Mouse (Mus musculus): ENCODE measurements around the gene Hist3h2a. TPM values are rescaled to one million over a fixed set of nuclear protein-coding genes. Genes with fewer than 3 reads are reported as not detected.

The Hist3h2a gene
- polyA plus RNA-seq, 1 experiment from 2014 or later: 19.2 TPM

DNA sequence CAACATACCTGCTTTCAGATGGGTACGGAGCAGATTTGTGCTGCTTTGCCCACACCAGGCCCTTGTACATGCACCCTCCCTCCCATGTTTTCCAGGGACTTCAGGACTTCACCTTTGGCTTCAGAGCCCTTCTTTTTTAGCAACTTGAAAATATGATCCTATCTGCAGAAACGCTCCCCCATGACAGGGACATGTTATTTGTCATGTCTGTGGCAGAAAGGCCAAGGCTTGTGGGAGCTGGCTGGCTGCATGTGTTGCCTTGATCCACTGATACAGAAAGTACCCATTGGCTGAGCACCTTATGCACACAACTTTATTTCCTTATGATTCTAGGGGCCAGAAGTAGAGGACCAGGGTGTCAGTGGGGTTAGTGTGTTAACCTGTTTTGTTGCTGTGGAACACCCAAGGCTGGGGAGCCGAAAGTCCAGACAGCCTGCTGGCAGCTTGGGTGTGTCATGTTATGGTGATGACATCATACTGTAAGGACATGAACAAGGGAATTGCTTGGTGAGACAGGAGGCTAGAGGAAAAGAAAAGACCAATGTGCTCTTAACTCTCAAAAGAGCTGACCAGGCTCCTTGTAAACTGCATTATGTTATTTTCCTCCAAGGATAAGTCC is 30.9 kb downstream of the Hist3h2a start:
- no peaks in the 10 kb centered on the region for H3K9me3 ChIP-seq (ENCODE audit: control insufficient read depth, low read length)
- no peaks in the 10 kb centered on the region for H3K27me3 ChIP-seq (ENCODE audit: control insufficient read depth, insufficient read depth, low read length)
- no peak overlapping the region for H3K27ac ChIP-seq (replicated peaks; ENCODE audit: low read depth, low read length)
- no peak for DNase-seq (ENCODE audit: low spot score)
- H3K9ac ChIP-seq (ENCODE audit: low read length): no peak overlapping the region
- no peak for ATAC-seq (ENCODE audit: insufficient number of reproducible peaks, low FRiP score, low TSS enrichment, low read depth)
- H3K4me1 ChIP-seq (ENCODE audit: control insufficient read depth, insufficient read depth, low read length): no peaks in the 10 kb centered on the region
- no peak overlapping the region for H3K4me2 ChIP-seq (ENCODE audit: low read depth, severe bottlenecking)
- peaks cover 16% of the 10 kb centered on the region for H3K36me3 ChIP-seq (ENCODE audit: control insufficient read depth, insufficient read depth, low read length)
- H3K4me3 ChIP-seq (ENCODE audit: low read depth, low read length): no peak overlapping the region
- WGBS: 93% methylated on average over 3 of the region's 3 CpGs

DNA sequence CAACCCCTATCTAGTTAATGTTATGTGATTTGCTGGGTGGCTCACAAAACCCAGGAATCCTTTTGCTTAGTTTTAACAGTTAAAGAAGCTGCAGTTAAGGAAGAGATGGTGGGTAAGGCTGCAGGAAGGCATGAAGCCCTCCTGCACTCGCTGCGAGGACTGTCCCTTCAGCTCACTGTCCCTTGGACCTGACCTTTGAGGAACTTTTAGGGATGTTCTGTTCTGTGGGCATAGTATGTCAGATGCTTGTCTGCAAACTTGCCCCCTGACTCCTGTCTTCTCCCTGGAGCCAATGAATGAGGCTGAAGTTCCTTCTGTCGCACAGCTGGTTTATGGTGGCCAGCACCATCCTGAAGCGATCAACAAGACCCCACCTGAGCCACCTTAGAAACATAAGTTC is 34.7 kb downstream of the Hist3h2a start:
- no peaks in the 10 kb centered on the region for H3K9me3 ChIP-seq (ENCODE audit: control insufficient read depth, low read length)
- ATAC-seq (ENCODE audit: insufficient number of reproducible peaks, low FRiP score, low TSS enrichment, low read depth): no peak
- H3K4me3 ChIP-seq (ENCODE audit: low read depth, low read length): no peak overlapping the region
- no peaks in the 10 kb centered on the region for H3K4me1 ChIP-seq (ENCODE audit: control insufficient read depth, insufficient read depth, low read length)
- H3K4me2 ChIP-seq (ENCODE audit: low read depth, severe bottlenecking): no peak overlapping the region
- H3K27me3 ChIP-seq (ENCODE audit: control insufficient read depth, insufficient read depth, low read length): peaks cover 5% of the 10 kb centered on the region; the same call in 1 of the 2 replicates
- peaks cover 14% of the 10 kb centered on the region for H3K36me3 ChIP-seq (ENCODE audit: control insufficient read depth, insufficient read depth, low read length)
- no peak for DNase-seq (ENCODE audit: low spot score)
- no peak overlapping the region for H3K9ac ChIP-seq (ENCODE audit: low read length)
- 93% methylated on average over 4 of the region's 4 CpGs for WGBS
- no peak overlapping the region for H3K27ac ChIP-seq (replicated peaks; ENCODE audit: low read depth, low read length)

DNA sequence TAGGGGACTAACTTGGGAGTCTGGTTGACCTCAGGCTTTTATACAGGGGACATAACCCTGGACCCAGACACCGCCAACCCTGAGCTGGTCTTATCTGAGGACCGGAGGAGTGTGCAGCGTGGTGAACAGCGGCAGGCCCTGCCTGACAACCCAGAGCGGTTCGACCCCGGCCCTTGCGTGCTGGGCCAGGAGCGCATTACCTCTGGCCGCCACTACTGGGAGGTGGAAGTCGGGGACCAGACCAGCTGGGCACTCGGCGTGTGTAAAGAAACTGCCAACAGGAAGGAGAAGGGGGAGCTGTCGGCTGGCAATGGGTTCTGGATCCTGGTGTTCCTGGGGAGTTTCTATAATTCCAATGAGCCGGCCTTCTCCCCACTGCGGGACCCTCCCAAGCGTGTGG is 35.7 kb downstream of the Hist3h2a start:
- 91% methylated on average over 17 of the region's 17 CpGs for WGBS
- no peak for DNase-seq (ENCODE audit: low spot score)
- Histone ChIP-seq H3K36me3 (ENCODE audit: control insufficient read depth, insufficient read depth, low read length) (peaks cover 14% of the 10 kb centered on the region), H3K9me3 (ENCODE audit: control insufficient read depth, low read length) (no peaks in the 10 kb centered on the region), H3K9ac (ENCODE audit: low read length) (no peak overlapping the region), H3K4me1 (ENCODE audit: control insufficient read depth, insufficient read depth, low read length) (no peaks in the 10 kb centered on the region), H3K27ac (replicated peaks; ENCODE audit: low read depth, low read length) (no peak overlapping the region), H3K27me3 (ENCODE audit: control insufficient read depth, insufficient read depth, low read length) (peaks cover 12% of the 10 kb centered on the region), H3K4me2 (ENCODE audit: low read depth, severe bottlenecking) (no peak overlapping the region), H3K4me3 (ENCODE audit: low read depth, low read length) (no peak overlapping the region)
- ATAC-seq (ENCODE audit: insufficient number of reproducible peaks, low FRiP score, low TSS enrichment, low read depth): no peak

DNA sequence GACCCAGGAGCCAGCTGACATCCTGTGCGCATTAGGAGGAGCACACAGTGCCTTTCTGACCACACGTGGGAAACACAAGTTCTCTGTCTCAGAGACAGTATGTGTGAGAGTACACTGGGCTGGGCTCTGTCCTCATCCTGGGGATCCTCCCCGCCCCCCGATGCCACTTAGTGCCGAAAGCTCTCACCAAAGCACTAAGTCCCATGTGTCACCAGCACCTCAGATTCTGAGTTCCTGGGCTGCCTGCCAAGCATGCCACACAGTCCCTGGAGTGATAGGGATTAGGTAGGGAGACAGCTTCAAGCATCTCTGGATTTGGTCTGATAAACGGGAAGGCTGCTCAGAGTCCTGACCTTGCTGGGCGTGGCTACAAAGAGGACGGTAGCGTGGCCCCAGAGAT is 36.3 kb downstream of the Hist3h2a start:
- 89% methylated on average over 9 of the region's 9 CpGs for WGBS
- Histone ChIP-seq H3K27me3 (ENCODE audit: control insufficient read depth, insufficient read depth, low read length) (peaks cover 15% of the 10 kb centered on the region), H3K4me2 (ENCODE audit: low read depth, severe bottlenecking) (no peak overlapping the region), H3K27ac (replicated peaks; ENCODE audit: low read depth, low read length) (no peak overlapping the region), H3K9ac (ENCODE audit: low read length) (no peak overlapping the region), H3K4me3 (ENCODE audit: low read depth, low read length) (no peak overlapping the region), H3K4me1 (ENCODE audit: control insufficient read depth, insufficient read depth, low read length) (no peaks in the 10 kb centered on the region), H3K9me3 (ENCODE audit: control insufficient read depth, low read length) (no peaks in the 10 kb centered on the region), H3K36me3 (ENCODE audit: control insufficient read depth, insufficient read depth, low read length) (peaks cover 14% of the 10 kb centered on the region)
- no peak for ATAC-seq (ENCODE audit: insufficient number of reproducible peaks, low FRiP score, low TSS enrichment, low read depth)
- no peak for DNase-seq (ENCODE audit: low spot score)

DNA sequence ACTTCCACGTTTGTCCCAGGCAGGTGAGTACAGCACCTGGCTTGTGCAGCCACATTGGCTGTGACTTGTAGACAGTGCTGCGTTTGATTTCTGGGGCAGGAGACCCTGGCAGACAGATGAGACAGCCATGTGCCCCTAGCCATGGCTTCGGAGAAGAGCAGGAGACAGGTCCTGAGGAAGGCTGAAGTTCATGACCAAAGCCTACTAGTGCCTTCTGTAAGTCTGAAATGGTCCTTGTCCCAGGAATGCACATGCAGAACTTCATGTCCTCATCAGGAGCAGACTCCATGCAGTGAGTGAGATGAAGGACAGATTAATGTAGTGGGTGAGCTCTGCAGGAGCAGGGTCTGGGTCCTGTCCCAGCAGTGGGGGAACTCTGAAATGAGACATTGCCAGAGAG is 37.4 kb downstream of the Hist3h2a start:
- 80% methylated on average over 3 of the region's 3 CpGs for WGBS
- no peak overlapping the region for H3K27ac ChIP-seq (replicated peaks; ENCODE audit: low read depth, low read length)

DNA sequence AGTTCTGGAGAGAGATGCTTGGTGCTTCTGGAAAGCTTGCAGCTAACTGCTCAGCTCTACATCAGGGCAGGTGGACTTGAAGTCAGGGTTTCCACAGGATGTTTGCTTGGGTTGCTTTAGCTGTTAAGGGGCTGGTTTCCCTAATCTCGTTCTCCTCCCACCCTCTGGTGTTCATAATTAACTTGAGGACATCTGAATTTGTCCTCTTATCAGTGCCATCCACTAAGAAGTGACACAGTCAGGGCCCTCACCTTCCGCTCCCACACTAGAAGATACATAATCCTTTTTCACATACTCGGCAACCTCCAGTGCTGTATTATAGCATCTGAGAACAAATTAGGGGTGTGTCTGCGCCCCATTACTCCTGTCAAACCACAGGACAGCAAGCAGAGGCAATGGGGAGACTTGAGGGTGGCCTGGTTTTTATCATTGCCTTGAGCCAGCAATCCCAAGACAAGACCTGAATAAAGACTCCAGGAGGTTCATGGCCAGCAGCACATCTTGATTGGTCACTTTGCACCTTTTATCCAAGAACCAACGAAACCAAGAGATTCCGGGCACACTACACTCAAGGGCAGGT is 38.7 kb downstream of the Hist3h2a start:
- no peak overlapping the region for H3K27ac ChIP-seq (replicated peaks; ENCODE audit: low read depth, low read length)
- H3K9me3 ChIP-seq (ENCODE audit: control insufficient read depth, low read length): no peaks in the 10 kb centered on the region
- peaks cover 7% of the 10 kb centered on the region; the same call in 1 of the 2 replicates for H3K36me3 ChIP-seq (ENCODE audit: control insufficient read depth, insufficient read depth, low read length)
- H3K27me3 ChIP-seq (ENCODE audit: control insufficient read depth, insufficient read depth, low read length): peaks cover 15% of the 10 kb centered on the region
- DNase-seq (ENCODE audit: low spot score): no peak
- H3K4me2 ChIP-seq (ENCODE audit: low read depth, severe bottlenecking): no peak overlapping the region
- no peak for ATAC-seq (ENCODE audit: insufficient number of reproducible peaks, low FRiP score, low TSS enrichment, low read depth)
- no peaks in the 10 kb centered on the region for H3K4me1 ChIP-seq (ENCODE audit: control insufficient read depth, insufficient read depth, low read length)
- WGBS: 71% methylated on average over 6 of the region's 6 CpGs
- H3K4me3 ChIP-seq (ENCODE audit: low read depth, low read length): no peak overlapping the region
- no peak overlapping the region for H3K9ac ChIP-seq (ENCODE audit: low read length)

More for the DNA sequence above, 37.4 kb downstream of the Hist3h2a start:
- no peak for DNase-seq (ENCODE audit: low spot score)
- peaks cover 12% of the 10 kb centered on the region; the same call in 1 of the 2 replicates for H3K36me3 ChIP-seq (ENCODE audit: control insufficient read depth, insufficient read depth, low read length)
- no peak overlapping the region for H3K4me3 ChIP-seq (ENCODE audit: low read depth, low read length)
- no peaks in the 10 kb centered on the region for H3K4me1 ChIP-seq (ENCODE audit: control insufficient read depth, insufficient read depth, low read length)
- no peak overlapping the region for H3K4me2 ChIP-seq (ENCODE audit: low read depth, severe bottlenecking)
- ATAC-seq (ENCODE audit: insufficient number of reproducible peaks, low FRiP score, low TSS enrichment, low read depth): no peak
- H3K9me3 ChIP-seq (ENCODE audit: control insufficient read depth, low read length): no peaks in the 10 kb centered on the region
- peaks cover 15% of the 10 kb centered on the region for H3K27me3 ChIP-seq (ENCODE audit: control insufficient read depth, insufficient read depth, low read length)
- H3K9ac ChIP-seq (ENCODE audit: low read length): no peak overlapping the region

DNA sequence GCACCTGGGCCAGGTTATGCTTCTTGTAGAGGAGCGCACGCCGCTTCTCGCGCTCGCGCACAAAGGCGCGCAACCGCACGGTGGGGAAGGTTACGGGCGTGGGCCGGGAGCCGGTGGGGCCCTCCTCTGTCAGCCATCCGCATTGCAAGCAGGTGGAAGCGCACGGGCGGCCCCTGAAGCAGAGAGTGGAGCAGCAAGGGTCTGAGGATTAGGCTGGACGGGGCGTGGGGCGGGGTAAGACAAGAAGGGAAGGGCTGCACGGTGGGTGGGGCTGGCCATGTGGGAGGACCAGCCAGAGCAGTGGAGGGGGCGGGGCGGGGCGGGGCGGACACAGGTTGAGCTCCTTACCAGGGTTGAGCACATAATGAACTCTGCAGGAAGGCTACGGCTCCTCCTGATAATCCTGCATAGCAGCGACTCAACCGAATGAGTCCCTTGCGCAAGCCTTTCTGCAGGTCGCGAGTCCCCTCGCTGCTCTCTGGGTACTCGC is 39.9 kb downstream of the Hist3h2a start:
- Histone ChIP-seq H3K4me3 (ENCODE audit: low read depth, low read length) (peak overlapping the region; percentile 27), H3K4me2 (ENCODE audit: low read depth, severe bottlenecking) (peak overlapping the region; percentile 57), H3K9me3 (ENCODE audit: control insufficient read depth, low read length) (no peaks in the 10 kb centered on the region), H3K27ac (replicated peaks; ENCODE audit: low read depth, low read length) (no peak overlapping the region), H3K4me1 (ENCODE audit: control insufficient read depth, insufficient read depth, low read length) (no peaks in the 10 kb centered on the region), H3K27me3 (ENCODE audit: control insufficient read depth, insufficient read depth, low read length) (peaks cover 15% of the 10 kb centered on the region), H3K9ac (ENCODE audit: low read length) (no peak overlapping the region; the same call in 1 of the 2 replicates), H3K36me3 (ENCODE audit: control insufficient read depth, insufficient read depth, low read length) (peaks cover 4% of the 10 kb centered on the region; the same call in 1 of the 2 replicates)
- WGBS: 3% methylated on average over 35 of the region's 35 CpGs
- ATAC-seq (ENCODE audit: insufficient number of reproducible peaks, low FRiP score, low TSS enrichment, low read depth) (peak; percentile 76; the same call in 1 of the 2 replicates), DNase-seq (ENCODE audit: low spot score) (peak; percentile 72)

DNA sequence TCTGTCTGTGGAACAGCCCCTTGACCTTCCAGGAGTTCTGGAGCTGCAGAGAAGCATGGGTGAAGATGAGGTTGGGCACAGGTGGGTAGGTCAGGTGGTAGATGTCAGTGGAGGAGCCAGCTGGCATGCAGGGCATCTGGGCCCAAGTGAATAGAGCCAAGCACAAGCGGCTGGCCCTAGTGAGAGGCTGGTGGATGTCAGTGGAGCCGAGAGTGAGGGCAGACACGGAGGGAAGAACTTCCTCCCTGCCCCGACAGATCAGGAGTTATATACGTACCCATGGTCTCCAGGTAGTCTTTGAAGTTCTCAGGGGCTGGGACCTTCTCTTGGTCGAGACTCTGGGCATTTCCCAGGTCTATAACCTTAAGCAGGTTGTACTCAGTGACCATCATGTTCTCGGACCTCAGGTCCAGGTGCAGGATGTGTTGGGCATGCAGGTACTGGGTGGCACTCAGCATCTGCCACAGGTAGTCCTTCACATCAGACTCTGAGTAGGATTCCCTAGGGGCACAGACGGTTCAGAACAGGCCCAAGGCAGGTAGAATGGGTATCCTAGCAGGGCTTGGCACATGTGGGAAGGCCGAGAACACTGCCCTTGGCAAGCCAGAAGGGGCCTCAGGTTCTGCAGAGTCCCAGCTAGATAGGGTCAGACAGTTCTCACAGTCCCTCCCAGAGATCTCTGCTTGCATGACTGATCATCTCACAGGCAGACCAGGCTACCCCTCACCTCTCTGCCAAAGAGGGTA is 40.7 kb downstream of the Hist3h2a start:
- no peaks in the 10 kb centered on the region for H3K4me1 ChIP-seq (ENCODE audit: control insufficient read depth, insufficient read depth, low read length)
- DNase-seq (ENCODE audit: low spot score): no peak
- WGBS: 77% methylated on average over 9 of the region's 9 CpGs
- H3K27me3 ChIP-seq (ENCODE audit: control insufficient read depth, insufficient read depth, low read length): peaks cover 15% of the 10 kb centered on the region
- H3K4me3 ChIP-seq (ENCODE audit: low read depth, low read length): no peak overlapping the region
- no peak overlapping the region for H3K27ac ChIP-seq (replicated peaks; ENCODE audit: low read depth, low read length)
- ATAC-seq (ENCODE audit: insufficient number of reproducible peaks, low FRiP score, low TSS enrichment, low read depth): no peak
- no peaks in the 10 kb centered on the region for H3K9me3 ChIP-seq (ENCODE audit: control insufficient read depth, low read length)
- 0 out of 2 replicates have a peak overlapping the region, but pooled peaks have one; percentile 57 for H3K4me2 ChIP-seq (ENCODE audit: low read depth, severe bottlenecking)
- H3K9ac ChIP-seq (ENCODE audit: low read length): no peak overlapping the region
- H3K36me3 ChIP-seq (ENCODE audit: control insufficient read depth, insufficient read depth, low read length): peaks cover 4% of the 10 kb centered on the region; the same call in 1 of the 2 replicates

All from limb, embryonic 11.5 days (tissue).